Mouse (Mus musculus): ENCODE data around the gene Ybx2.

DNA sequence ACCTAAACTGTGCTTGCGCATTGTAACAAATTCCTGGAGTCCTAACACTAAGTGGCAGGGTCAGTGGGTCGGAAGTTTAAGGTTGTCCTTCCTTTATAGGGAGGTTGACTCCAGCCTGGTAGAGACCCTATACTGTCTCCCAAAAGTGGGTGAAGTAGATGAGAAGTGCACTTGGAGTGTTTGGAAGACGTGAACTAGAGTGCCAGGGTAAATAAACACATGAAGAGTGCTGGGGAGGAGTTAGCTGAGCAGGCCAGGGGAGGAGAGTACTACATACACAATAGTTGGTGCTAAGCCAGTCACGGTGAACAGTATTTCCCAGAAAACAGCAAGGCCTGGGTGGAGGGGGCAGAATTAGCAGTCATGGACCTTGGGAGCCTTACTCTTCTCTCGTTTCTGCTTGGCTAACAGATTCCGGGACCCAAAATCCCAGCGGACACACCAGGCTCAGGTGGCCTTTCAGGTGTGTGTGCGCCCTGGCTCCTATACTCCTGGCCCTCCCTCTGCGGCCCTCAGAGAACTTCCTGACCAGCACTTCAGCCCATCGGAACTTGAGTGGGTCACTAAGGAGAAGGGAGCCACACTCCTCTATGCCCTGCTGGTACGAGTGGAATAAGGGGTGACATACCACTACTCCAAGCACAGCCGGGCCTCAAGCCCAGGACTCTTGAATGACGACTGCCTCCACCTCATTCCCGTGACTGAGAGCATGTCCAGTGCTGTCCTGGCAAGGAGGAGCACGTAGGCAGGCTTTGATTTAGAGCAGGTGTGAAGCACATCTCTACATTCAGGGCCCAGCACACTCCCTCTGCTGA lies 22.7 kb upstream of the Ybx2 start:
- TF ChIP-seq CTCF (conservative IDR thresholded peaks at IDR 0.05; ENCODE audit: insufficient read depth, insufficient read length, low read depth, low read length) (no peak), POLR2A (IDR thresholded peaks at IDR 0.05; ENCODE audit: low read depth, low read length) (no peak)
